Mouse (Mus musculus): ENCODE measurements around the gene Reln. TPM values are rescaled to one million over a fixed set of nuclear protein-coding genes. Genes with fewer than 3 reads are reported as not detected.

The Reln gene
- polyA plus RNA-seq, 1 experiment from 2014 or later: 6.5 TPM

- Histone ChIP-seq H3K36me3 (ENCODE audit: control insufficient read depth, insufficient read depth, low read length) (no peaks in the 10 kb centered on the region), H3K27ac (ENCODE audit: low read depth, low read length) (no peak overlapping the region), H3K4me1 (ENCODE audit: control insufficient read depth, insufficient read depth, low read length) (no peaks in the 10 kb centered on the region), H3K4me3 (ENCODE audit: low read depth, low read length) (no peak overlapping the region), H3K9ac (ENCODE audit: low read depth, low read length) (no peak overlapping the region), H3K9me3 (replicated peaks; ENCODE audit: control insufficient read depth, low read length) (no peaks in the 10 kb centered on the region), H3K4me2 (no peak overlapping the region), H3K27me3 (ENCODE audit: control insufficient read depth, insufficient read depth, low read length) (no peaks in the 10 kb centered on the region)
- 82% methylated on average over 3 of the region's 3 CpGs for WGBS (ENCODE audit: insufficient replicate concordance)
- no peak for ATAC-seq (replicated peaks; ENCODE audit: insufficient number of reproducible peaks, low FRiP score, low TSS enrichment)
Observed at GRCm38 (mm10) chr5:22017896-22018295, 326.6 kb downstream of the Reln start.

- H3K4me2 ChIP-seq: no peak overlapping the region
- H3K4me1 ChIP-seq (ENCODE audit: control insufficient read depth, insufficient read depth, low read length): no peaks in the 10 kb centered on the region
- 91% methylated on average over 3 of the region's 3 CpGs for WGBS (ENCODE audit: insufficient replicate concordance)
- no peak for ATAC-seq (replicated peaks; ENCODE audit: insufficient number of reproducible peaks, low FRiP score, low TSS enrichment)
- H3K36me3 ChIP-seq (ENCODE audit: control insufficient read depth, insufficient read depth, low read length): no peaks in the 10 kb centered on the region
- no peaks in the 10 kb centered on the region for H3K27me3 ChIP-seq (ENCODE audit: control insufficient read depth, insufficient read depth, low read length)
- H3K9ac ChIP-seq (ENCODE audit: low read depth, low read length): no peak overlapping the region
- no peak overlapping the region for H3K4me3 ChIP-seq (ENCODE audit: low read depth, low read length)
- H3K9me3 ChIP-seq (replicated peaks; ENCODE audit: control insufficient read depth, low read length): no peaks in the 10 kb centered on the region
- H3K27ac ChIP-seq (ENCODE audit: low read depth, low read length): no peak overlapping the region
Observed at GRCm38 (mm10) chr5:22014459-22014858, 330.0 kb downstream of the Reln start.

- WGBS (ENCODE audit: insufficient replicate concordance): 87% methylated on average over 8 of the region's 8 CpGs
Observed at GRCm38 (mm10) chr5:22009142-22009541, 335.4 kb downstream of the Reln start.

GRCm38 (mm10) chr5:22007304-22008059 is 337.0 kb downstream of the Reln start:
- no peak overlapping the region for H3K4me2 ChIP-seq
- no peaks in the 10 kb centered on the region for H3K36me3 ChIP-seq (ENCODE audit: control insufficient read depth, insufficient read depth, low read length)
- 66% methylated on average over 11 of the region's 11 CpGs for WGBS (ENCODE audit: insufficient replicate concordance)
- no peak overlapping the region for H3K4me3 ChIP-seq (ENCODE audit: low read depth, low read length)
- no peaks in the 10 kb centered on the region for H3K27me3 ChIP-seq (ENCODE audit: control insufficient read depth, insufficient read depth, low read length)
- H3K4me1 ChIP-seq (ENCODE audit: control insufficient read depth, insufficient read depth, low read length): no peaks in the 10 kb centered on the region
- no peak overlapping the region for H3K27ac ChIP-seq (ENCODE audit: low read depth, low read length)
- H3K9me3 ChIP-seq (replicated peaks; ENCODE audit: control insufficient read depth, low read length): no peaks in the 10 kb centered on the region
- no peak for ATAC-seq (replicated peaks; ENCODE audit: insufficient number of reproducible peaks, low FRiP score, low TSS enrichment)
- no peak overlapping the region for H3K9ac ChIP-seq (ENCODE audit: low read depth, low read length)

More at GRCm38 (mm10) chr5:22009142-22009541, 335.4 kb downstream of the Reln start:
- Histone ChIP-seq H3K4me3 (ENCODE audit: low read depth, low read length) (no peak overlapping the region), H3K9me3 (replicated peaks; ENCODE audit: control insufficient read depth, low read length) (no peaks in the 10 kb centered on the region), H3K9ac (ENCODE audit: low read depth, low read length) (no peak overlapping the region), H3K4me1 (ENCODE audit: control insufficient read depth, insufficient read depth, low read length) (no peaks in the 10 kb centered on the region), H3K27me3 (ENCODE audit: control insufficient read depth, insufficient read depth, low read length) (no peaks in the 10 kb centered on the region), H3K4me2 (no peak overlapping the region), H3K36me3 (ENCODE audit: control insufficient read depth, insufficient read depth, low read length) (no peaks in the 10 kb centered on the region), H3K27ac (ENCODE audit: low read depth, low read length) (no peak overlapping the region)
- ATAC-seq (replicated peaks; ENCODE audit: insufficient number of reproducible peaks, low FRiP score, low TSS enrichment): no peak

- Histone ChIP-seq H3K27ac (ENCODE audit: low read depth, low read length) (no peak overlapping the region), H3K4me2 (no peak overlapping the region), H3K4me3 (ENCODE audit: low read depth, low read length) (no peak overlapping the region), H3K9ac (ENCODE audit: low read depth, low read length) (no peak overlapping the region), H3K36me3 (ENCODE audit: control insufficient read depth, insufficient read depth, low read length) (no peaks in the 10 kb centered on the region), H3K27me3 (ENCODE audit: control insufficient read depth, insufficient read depth, low read length) (no peaks in the 10 kb centered on the region), H3K4me1 (ENCODE audit: control insufficient read depth, insufficient read depth, low read length) (no peaks in the 10 kb centered on the region), H3K9me3 (replicated peaks; ENCODE audit: control insufficient read depth, low read length) (no peaks in the 10 kb centered on the region)
- 75% methylated on average over 4 of the region's 4 CpGs for WGBS (ENCODE audit: insufficient replicate concordance)
- ATAC-seq (replicated peaks; ENCODE audit: insufficient number of reproducible peaks, low FRiP score, low TSS enrichment): no peak
Observed at GRCm38 (mm10) chr5:22003858-22004257, 340.6 kb downstream of the Reln start.

GRCm38 (mm10) chr5:21987711-21988110 is 356.8 kb downstream of the Reln start:
- Histone ChIP-seq H3K27ac (ENCODE audit: low read depth, low read length) (no peak overlapping the region), H3K4me2 (no peak overlapping the region), H3K27me3 (ENCODE audit: control insufficient read depth, insufficient read depth, low read length) (no peaks in the 10 kb centered on the region), H3K9ac (ENCODE audit: low read depth, low read length) (no peak overlapping the region), H3K9me3 (replicated peaks; ENCODE audit: control insufficient read depth, low read length) (peaks cover 3% of the 10 kb centered on the region; the same call in 1 of the 2 replicates), H3K4me3 (ENCODE audit: low read depth, low read length) (no peak overlapping the region), H3K4me1 (ENCODE audit: control insufficient read depth, insufficient read depth, low read length) (no peaks in the 10 kb centered on the region), H3K36me3 (ENCODE audit: control insufficient read depth, insufficient read depth, low read length) (no peaks in the 10 kb centered on the region)
- no peak for ATAC-seq (replicated peaks; ENCODE audit: insufficient number of reproducible peaks, low FRiP score, low TSS enrichment)
- 82% methylated on average over 5 of the region's 5 CpGs for WGBS (ENCODE audit: insufficient replicate concordance)

- ATAC-seq (replicated peaks; ENCODE audit: insufficient number of reproducible peaks, low FRiP score, low TSS enrichment): no peak
- Histone ChIP-seq H3K27ac (ENCODE audit: low read depth, low read length) (no peak overlapping the region), H3K9me3 (replicated peaks; ENCODE audit: control insufficient read depth, low read length) (peaks cover 3% of the 10 kb centered on the region; the same call in 1 of the 2 replicates), H3K4me1 (ENCODE audit: control insufficient read depth, insufficient read depth, low read length) (no peaks in the 10 kb centered on the region), H3K27me3 (ENCODE audit: control insufficient read depth, insufficient read depth, low read length) (no peaks in the 10 kb centered on the region), H3K4me2 (no peak overlapping the region), H3K9ac (ENCODE audit: low read depth, low read length) (no peak overlapping the region), H3K4me3 (ENCODE audit: low read depth, low read length) (no peak overlapping the region), H3K36me3 (ENCODE audit: control insufficient read depth, insufficient read depth, low read length) (no peaks in the 10 kb centered on the region)
- 42% methylated on average over 4 of the region's 4 CpGs for WGBS (ENCODE audit: insufficient replicate concordance)
Observed at GRCm38 (mm10) chr5:21986311-21986710, 358.2 kb downstream of the Reln start.

- no peaks in the 10 kb centered on the region for H3K4me1 ChIP-seq (ENCODE audit: control insufficient read depth, insufficient read depth, low read length)
- no peaks in the 10 kb centered on the region for H3K36me3 ChIP-seq (ENCODE audit: control insufficient read depth, insufficient read depth, low read length)
- H3K27ac ChIP-seq (ENCODE audit: low read depth, low read length): no peak overlapping the region
- H3K4me3 ChIP-seq (ENCODE audit: low read depth, low read length): no peak overlapping the region
- 86% methylated on average over 3 of the region's 3 CpGs for WGBS (ENCODE audit: insufficient replicate concordance)
- H3K9me3 ChIP-seq (replicated peaks; ENCODE audit: control insufficient read depth, low read length): no peaks in the 10 kb centered on the region
- H3K27me3 ChIP-seq (ENCODE audit: control insufficient read depth, insufficient read depth, low read length): no peaks in the 10 kb centered on the region
- ATAC-seq (replicated peaks; ENCODE audit: insufficient number of reproducible peaks, low FRiP score, low TSS enrichment): no peak
- H3K9ac ChIP-seq (ENCODE audit: low read depth, low read length): no peak overlapping the region
- H3K4me2 ChIP-seq: no peak overlapping the region
Observed at GRCm38 (mm10) chr5:21983021-21983667, 361.4 kb downstream of the Reln start.
